Mouse (Mus musculus): Measurements from ENCODE around the gene Usp31.

DNA sequence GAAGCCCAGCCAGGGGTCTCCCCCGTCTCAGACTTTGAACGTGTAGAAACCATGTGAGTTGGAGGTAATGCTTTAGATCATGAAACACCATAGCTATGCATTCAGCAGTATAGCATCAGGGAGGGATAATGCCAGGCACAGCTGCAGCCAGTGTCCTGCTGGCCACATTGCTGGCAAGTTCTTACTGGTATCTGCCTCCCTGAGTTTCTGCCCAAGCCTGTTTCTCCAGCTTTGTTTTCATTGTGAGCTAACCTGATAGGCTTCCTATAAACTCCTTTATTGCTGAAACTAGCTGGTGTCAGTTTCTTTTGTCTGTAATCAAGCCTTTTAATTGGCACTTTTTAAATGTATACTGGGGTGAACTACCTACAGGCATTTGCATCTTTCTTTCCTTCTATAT lies 4.1 kb upstream of the Usp31 start:
- TF ChIP-seq CTCF (IDR thresholded peaks at IDR 0.05; ENCODE audit: extremely low read depth, insufficient read depth, insufficient read length, insufficient replicate concordance) (no peak), POLR2A (IDR thresholded peaks at IDR 0.05; ENCODE audit: low read depth, low read length) (no peak)

All from spleen, adult 2 months (tissue).